Mouse (Mus musculus): ENCODE measurements around the gene Gpn2. TPM values are rescaled to one million over a fixed set of nuclear protein-coding genes. Genes with fewer than 3 reads are reported as not detected.

Gene Gpn2
- total and polyA plus RNA-seq, 2 experiments from 2014 or later, result 16.9 to 32.2 TPM

- no peak for DNase-seq (ENCODE audit: low spot score)
- no peak overlapping the region for H3K4me2 ChIP-seq (ENCODE audit: low read depth, low read length)
- H3K4me3 ChIP-seq (ENCODE audit: low read length), result no peak overlapping the region
- H3K9me3 ChIP-seq (ENCODE audit: low read length), result no peaks in the 10 kb centered on the region
- no peak overlapping the region for H3K27ac ChIP-seq
- no peaks in the 10 kb centered on the region for H3K27me3 ChIP-seq (ENCODE audit: insufficient read depth, low read length)
- 97% methylated on average over 5 of the region's 5 CpGs for WGBS
- H3K36me3 ChIP-seq (ENCODE audit: insufficient read depth, low read length), result peaks cover 23% of the 10 kb centered on the region; the same call in 1 of the 2 replicates
- H3K4me1 ChIP-seq (ENCODE audit: insufficient read depth, low read length), result no peaks in the 10 kb centered on the region
- peak; percentile 46 for TF ChIP-seq CTCF (IDR thresholded peaks at IDR 0.05; ENCODE audit: low read depth)
- H3K9ac ChIP-seq (replicated peaks; ENCODE audit: low read length), result no peak overlapping the region
- ATAC-seq, result no peak
These were observed 27.7 kb downstream of the Gpn2 start for GRCm38 (mm10) chr4:133611815-133612214.

- peaks cover 18% of the 10 kb centered on the region; the same call in 1 of the 2 replicates for H3K36me3 ChIP-seq (ENCODE audit: insufficient read depth, low read length)
- WGBS, result 98% methylated on average over 7 of the region's 7 CpGs
- TF ChIP-seq CTCF (IDR thresholded peaks at IDR 0.05; ENCODE audit: low read depth), result peak; percentile 40
These were observed 28.3 kb downstream of the Gpn2 start for GRCm38 (mm10) chr4:133612416-133612815.

GRCm38 (mm10) chr4:133613026-133613425 is 28.9 kb downstream of the Gpn2 start:
- H3K9ac ChIP-seq (replicated peaks; ENCODE audit: low read length), result no peak overlapping the region
- peaks cover 16% of the 10 kb centered on the region; the same call in 1 of the 2 replicates for H3K36me3 ChIP-seq (ENCODE audit: insufficient read depth, low read length)
- TF ChIP-seq CTCF (IDR thresholded peaks at IDR 0.05; ENCODE audit: low read depth), result no peak
- H3K4me2 ChIP-seq (ENCODE audit: low read depth, low read length), result no peak overlapping the region
- ATAC-seq (no peak), DNase-seq (ENCODE audit: low spot score) (no peak)
- H3K27me3 ChIP-seq (ENCODE audit: insufficient read depth, low read length), result no peaks in the 10 kb centered on the region
- H3K4me1 ChIP-seq (ENCODE audit: insufficient read depth, low read length), result no peaks in the 10 kb centered on the region
- H3K9me3 ChIP-seq (ENCODE audit: low read length), result no peaks in the 10 kb centered on the region
- WGBS, result 87% methylated on average over 8 of the region's 8 CpGs
- no peak overlapping the region for H3K4me3 ChIP-seq (ENCODE audit: low read length)
- H3K27ac ChIP-seq, result no peak overlapping the region

More at GRCm38 (mm10) chr4:133612416-133612815, 28.3 kb downstream of the Gpn2 start:
- no peak for ATAC-seq
- no peaks in the 10 kb centered on the region for H3K9me3 ChIP-seq (ENCODE audit: low read length)
- no peaks in the 10 kb centered on the region for H3K27me3 ChIP-seq (ENCODE audit: insufficient read depth, low read length)
- H3K4me1 ChIP-seq (ENCODE audit: insufficient read depth, low read length), result no peaks in the 10 kb centered on the region
- no peak overlapping the region for H3K27ac ChIP-seq
- H3K9ac ChIP-seq (replicated peaks; ENCODE audit: low read length), result no peak overlapping the region
- H3K4me2 ChIP-seq (ENCODE audit: low read depth, low read length), result no peak overlapping the region
- DNase-seq (ENCODE audit: low spot score), result no peak
- no peak overlapping the region for H3K4me3 ChIP-seq (ENCODE audit: low read length)

- peaks cover 11% of the 10 kb centered on the region; the same call in 1 of the 2 replicates for H3K36me3 ChIP-seq (ENCODE audit: insufficient read depth, low read length)
- DNase-seq (ENCODE audit: low spot score), result no peak
- H3K9me3 ChIP-seq (ENCODE audit: low read length), result no peaks in the 10 kb centered on the region
- H3K4me1 ChIP-seq (ENCODE audit: insufficient read depth, low read length), result no peaks in the 10 kb centered on the region
- WGBS, result 100% methylated on average over 3 of the region's 4 CpGs
- H3K27ac ChIP-seq, result peak overlapping the region; percentile 16; the same call in 1 of the 2 replicates
- H3K9ac ChIP-seq (replicated peaks; ENCODE audit: low read length), result no peak overlapping the region
- H3K4me2 ChIP-seq (ENCODE audit: low read depth, low read length), result no peak overlapping the region
- no peak overlapping the region for H3K4me3 ChIP-seq (ENCODE audit: low read length)
- ATAC-seq, result peak; percentile 30
- TF ChIP-seq CTCF (IDR thresholded peaks at IDR 0.05; ENCODE audit: low read depth), result no peak
- no peaks in the 10 kb centered on the region for H3K27me3 ChIP-seq (ENCODE audit: insufficient read depth, low read length)
These were observed 29.7 kb downstream of the Gpn2 start for GRCm38 (mm10) chr4:133613867-133614266.

- 51% methylated on average over 8 of the region's 8 CpGs for WGBS
- peaks cover 11% of the 10 kb centered on the region; the same call in 1 of the 2 replicates for H3K36me3 ChIP-seq (ENCODE audit: insufficient read depth, low read length)
- ATAC-seq (peak; percentile 84), DNase-seq (ENCODE audit: low spot score) (peak; percentile 59)
- no peak overlapping the region for H3K4me3 ChIP-seq (ENCODE audit: low read length)
- H3K27ac ChIP-seq, result peak overlapping the region; percentile 16; the same call in 1 of the 2 replicates
- H3K9ac ChIP-seq (replicated peaks; ENCODE audit: low read length), result no peak overlapping the region
- no peak overlapping the region for H3K4me2 ChIP-seq (ENCODE audit: low read depth, low read length)
- H3K27me3 ChIP-seq (ENCODE audit: insufficient read depth, low read length), result no peaks in the 10 kb centered on the region
- H3K4me1 ChIP-seq (ENCODE audit: insufficient read depth, low read length), result no peaks in the 10 kb centered on the region
- no peak for TF ChIP-seq CTCF (IDR thresholded peaks at IDR 0.05; ENCODE audit: low read depth)
- H3K9me3 ChIP-seq (ENCODE audit: low read length), result no peaks in the 10 kb centered on the region
These were observed 30.2 kb downstream of the Gpn2 start for GRCm38 (mm10) chr4:133614274-133614761.

GRCm38 (mm10) chr4:133615416-133615815 is 31.3 kb downstream of the Gpn2 start:
- TF ChIP-seq CTCF (IDR thresholded peaks at IDR 0.05; ENCODE audit: low read depth), result no peak
- 83% methylated on average over 10 of the region's 10 CpGs for WGBS
- Histone ChIP-seq H3K4me3 (ENCODE audit: low read length) (no peak overlapping the region), H3K36me3 (ENCODE audit: insufficient read depth, low read length) (peaks cover 11% of the 10 kb centered on the region; the same call in 1 of the 2 replicates), H3K27me3 (ENCODE audit: insufficient read depth, low read length) (no peaks in the 10 kb centered on the region), H3K9me3 (ENCODE audit: low read length) (no peaks in the 10 kb centered on the region), H3K4me1 (ENCODE audit: insufficient read depth, low read length) (no peaks in the 10 kb centered on the region), H3K9ac (replicated peaks; ENCODE audit: low read length) (no peak overlapping the region), H3K27ac (no peak overlapping the region), H3K4me2 (ENCODE audit: low read depth, low read length) (no peak overlapping the region)
- DNase-seq (ENCODE audit: low spot score), result no peak
- ATAC-seq, result no peak

- Histone ChIP-seq H3K27ac (no peak overlapping the region), H3K9me3 (ENCODE audit: low read length) (no peaks in the 10 kb centered on the region), H3K4me2 (ENCODE audit: low read depth, low read length) (no peak overlapping the region), H3K4me1 (ENCODE audit: insufficient read depth, low read length) (no peaks in the 10 kb centered on the region), H3K4me3 (ENCODE audit: low read length) (no peak overlapping the region), H3K27me3 (ENCODE audit: insufficient read depth, low read length) (no peaks in the 10 kb centered on the region), H3K9ac (replicated peaks; ENCODE audit: low read length) (no peak overlapping the region), H3K36me3 (ENCODE audit: insufficient read depth, low read length) (peaks cover 1% of the 10 kb centered on the region; the same call in 1 of the 2 replicates)
- 67% methylated on average over 11 of the region's 11 CpGs for WGBS
- ATAC-seq (no peak), DNase-seq (ENCODE audit: low spot score) (no peak)
- TF ChIP-seq CTCF (IDR thresholded peaks at IDR 0.05; ENCODE audit: low read depth), result no peak
These were observed 33.8 kb downstream of the Gpn2 start for GRCm38 (mm10) chr4:133617936-133618335.
